In the genomic region with DNA sequence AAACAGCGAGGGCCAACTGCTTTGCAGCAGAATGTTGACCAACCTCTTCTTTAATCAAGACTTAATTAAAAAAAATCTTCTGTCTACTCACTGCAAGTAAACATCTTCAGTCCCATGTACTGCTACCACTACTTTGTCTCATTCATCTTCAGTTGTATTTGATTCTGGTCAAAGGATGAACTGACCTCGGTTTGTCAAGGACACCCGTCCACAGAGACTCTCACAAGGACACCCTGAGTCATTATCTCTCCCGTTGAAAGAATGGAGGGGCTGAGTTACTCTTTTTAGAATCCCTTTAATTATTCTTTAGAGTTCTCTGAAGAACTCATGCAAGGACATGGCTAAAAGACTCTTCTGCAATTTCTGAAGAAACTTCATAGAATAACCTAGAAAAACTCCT, we compare ENCODE assay signal across 11 mouse cellular contexts. TPM values are rescaled to one million over a fixed set of nuclear protein-coding genes. Genes with fewer than 3 reads are reported as not detected.
DNase-seq lines count a peak whose midpoint lies in the region; ATAC-seq and TF ChIP-seq lines count a peak whose summit lies in the region.
"Had no signal": no experiment of that assay in that cellular context is flagged by ENCODE, and none has a peak within 500 bp of the region (broad histone marks: within the 10 kb centered on the region; RNA-seq: fewer than 3 reads in every experiment).

A gene (plus strand): TSS at position 319 of the 400 bp plus-strand sequence.

- TF ChIP-seq CTCF in heart, adult 2 months (IDR thresholded peaks at IDR 0.05): no peak

- no peaks in the 10 kb centered on the region for H3K9me3 ChIP-seq in heart, embryonic 14.5 days (ENCODE audit: control insufficient read depth, low read length)

- 69% methylated on average over 4 of the region's 4 CpGs for WGBS in heart, adult 2 months
- WGBS in heart, embryonic 14.5 days: 48% methylated on average over 4 of the region's 4 CpGs

- no peak for ATAC-seq in heart, embryonic 14.5 days (ENCODE audit: insufficient number of reproducible peaks, insufficient read depth, low FRiP score, low read depth)

- no peak within 1 kb of the TSS for H3K27ac ChIP-seq in heart, adult 2 months
- no peak within 1 kb of the TSS for H3K27ac ChIP-seq in heart, embryonic 14.5 days (replicated peaks in 1 of 2; ENCODE audit: control insufficient read depth in 1 of 2, insufficient read depth in 1 of 2, low read depth in 2 of 2, low read length in 2 of 2)

- no peak for TF ChIP-seq POLR2A in heart, adult 2 months (IDR thresholded peaks at IDR 0.05; ENCODE audit: insufficient read depth, low read depth, low read length)

- H3K79me2 ChIP-seq in heart, adult 2 months (replicated peaks; ENCODE audit: control insufficient read depth, insufficient read depth, low read length): no peaks in the 10 kb centered on the region

- DNase-seq in heart, adult 18-20 months: no peak
- DNase-seq in heart, adult 2 months: no peak
- DNase-seq in left cerebral cortex, postnatal 10 days (ENCODE audit: extremely low spot score in 1 of 2, low spot score in 2 of 2): no peak
- DNase-seq in left cerebral cortex, postnatal 4 days: no peak
- no peak for DNase-seq in adrenal gland, adult 18-20 months (ENCODE audit: low spot score in 2 of 2)
- no peak for DNase-seq in Muller cell, postnatal 12 days (ENCODE audit: inconsistent ontology term)
- DNase-seq in embryo, embryonic 11 days: no peak
- DNase-seq: cerebellum, adult 11 months; kidney, postnatal 25 days; lung, postnatal 36 days had no signal

- H3K36me3 ChIP-seq in heart, adult 2 months (ENCODE audit: control insufficient read depth, insufficient read depth, low read length): no peaks in the 10 kb centered on the region
- H3K36me3 ChIP-seq in heart, embryonic 14.5 days (ENCODE audit: control insufficient read depth, insufficient read depth, low read length): no peaks in the 10 kb centered on the region

- H3K4me2 ChIP-seq in heart, embryonic 14.5 days (ENCODE audit: low read length): no peak within 1 kb of the TSS

- TF ChIP-seq EP300 in heart, adult 2 months (IDR thresholded peaks at IDR 0.05; ENCODE audit: insufficient read depth, low read depth, low read length): no peak

- no peaks in the 10 kb centered on the region; the same call in 1 of the 2 replicates for H3K4me1 ChIP-seq in heart, adult 2 months (ENCODE audit: control insufficient read depth, insufficient read depth, low read length)
- peaks cover 2 to 4% of the 10 kb centered on the region in 2 experiments; a peak in 2 of 4 replicates for H3K4me1 ChIP-seq in heart, embryonic 14.5 days (ENCODE audit: control insufficient read depth in 2 of 2, insufficient read depth in 2 of 2, low read length in 2 of 2)

- no peak within 1 kb of the TSS for H3K4me3 ChIP-seq in heart, adult 2 months
- no peak within 1 kb of the TSS for H3K4me3 ChIP-seq in heart, embryonic 14.5 days (ENCODE audit: control insufficient read depth in 1 of 2, insufficient read depth in 1 of 2, low read depth in 1 of 2, low read length in 2 of 2)

- no peaks in the 10 kb centered on the region for H3K27me3 ChIP-seq in heart, adult 2 months (ENCODE audit: control insufficient read depth, insufficient read depth, low read length)
- no peaks in the 10 kb centered on the region for H3K27me3 ChIP-seq in heart, embryonic 14.5 days (ENCODE audit: control insufficient read depth, insufficient read depth, low read length)

- intact Hi-C loops in heart, adult 2 months (cut with DNase I): no loop called here
- intact Hi-C loops in left cerebral cortex, postnatal 10 days (cut with DNase I): no loop called here
- intact Hi-C loops in left cerebral cortex, postnatal 4 days (cut with DNase I): no loop called here

- no peak within 1 kb of the TSS for H3K9ac ChIP-seq in heart, adult 2 months (ENCODE audit: low read depth, low read length)
- H3K9ac ChIP-seq in heart, embryonic 14.5 days (ENCODE audit: low read length): no peak within 1 kb of the TSS

RNA-seq across cellular contexts. Expression of the gene that starts here (rescaled TPM):
- total RNA-seq in heart, adult 18-20 months (2021): 10 to 100 TPM; 12.5 to 13.1 TPM
- total RNA-seq in heart, adult 2 months (2021): 10 to 100 TPM in 1 of 2 experiments, 1 to 10 TPM in 1; 9.5 to 12.5 TPM
- 3.5 and 6.9 TPM in 2 replicates for polyA plus RNA-seq in heart, adult 2 months (2012; rRNA removed)
- 10 to 100 TPM; 11.7 to 11.9 TPM for total RNA-seq in left cerebral cortex, postnatal 10 days (2021)
- 10 to 100 TPM in 1 of 2 experiments, 1 to 10 TPM in 1; 9.5 to 10.9 TPM for total RNA-seq in left cerebral cortex, postnatal 4 days (2021)
- 100 to 1,000 TPM; 178 to 261 TPM for total RNA-seq in adrenal gland, adult 18-20 months (2021)
- polyA plus RNA-seq in heart, embryonic 14.5 days (2014; fragmentation: Nextera tagmentation; extraction: Ambion mirVana): 13.4 and 15.7 TPM in 2 replicates

Comparison
In these comparisons a context has a peak if more than half of its experiments do, and no peak if none do; other contexts are left out.
1. RNA of the gene that starts here (total RNA-seq): 178 to 261 TPM in adrenal gland, adult 18-20 months; 12.5 to 13.1 TPM in heart, adult 18-20 months, 9.5 to 12.5 TPM in heart, adult 2 months, 11.7 to 11.9 TPM in left cerebral cortex, postnatal 10 days and 9.5 to 10.9 TPM in left cerebral cortex, postnatal 4 days; every median in the first group is over 10 times any median in the second.